Mouse (Mus musculus) intestine, embryonic 14.5 days (tissue): ENCODE measurements around the gene Rbl2. TPM values are rescaled to one million over a fixed set of nuclear protein-coding genes. Genes with fewer than 3 reads are reported as not detected.

Source experiments
- ATAC-seq: fragments of 200-750 bp; cut with Nextera tagmentation; replicated peaks from 2 replicates; pipeline ENCODE4 v1.8.0; 2017; ENCODE audit warnings: low read depth, moderate number of reproducible peaks, moderate TSS enrichment, moderate library complexity; ENCODE audit not compliant: low FRiP score, low TSS enrichment
- DNase-seq: peaks from one replicate; pipeline ENCODE4 v3.0.0-alpha.2; 2018; ENCODE audit warnings: low spot score
- H3K27ac ChIP-seq: fragments of 300-500 bp; sonication (generic); 2 replicates; pipeline ENCODE4 v1.5.1; 2014; ENCODE audit warnings: low read depth, mild to moderate bottlenecking, control low read depth
- H3K27me3 ChIP-seq: fragments of 300-500 bp; sonication (generic); replicated peaks from 2 replicates; pipeline ENCODE4 v1.6.1; 2014; ENCODE audit warnings: low read length, control low read depth; ENCODE audit not compliant: control insufficient read depth, insufficient read depth
- H3K36me3 ChIP-seq: fragments of 300-500 bp; sonication (generic); 2 replicates; pipeline ENCODE4 v1.6.1; 2014; ENCODE audit warnings: low read length, control low read depth; ENCODE audit not compliant: control insufficient read depth, insufficient read depth
- H3K4me1 ChIP-seq: fragments of 300-500 bp; sonication (generic); replicated peaks from 2 replicates; pipeline ENCODE4 v1.6.1; 2014; ENCODE audit warnings: low read length, control low read depth, mixed read lengths; ENCODE audit not compliant: control insufficient read depth, insufficient read depth
- H3K4me2 ChIP-seq: fragments of 300-500 bp; sonication (generic); 2 replicates; pipeline ENCODE4 v1.6.1; 2014; ENCODE audit warnings: low read length
- H3K4me3 ChIP-seq: fragments of 300-500 bp; sonication (generic); 2 replicates; pipeline ENCODE4 v1.5.1; 2014; ENCODE audit warnings: low read depth, low read length, control low read depth, mixed read lengths
- H3K9ac ChIP-seq: fragments of 300-500 bp; sonication (generic); 2 replicates; pipeline ENCODE4 v1.6.1; 2014; ENCODE audit warnings: mild to moderate bottlenecking, low read length
- H3K9me3 ChIP-seq: fragments of 300-500 bp; sonication (generic); 2 replicates; pipeline ENCODE4 v1.6.1; 2016; ENCODE audit warnings: low read length, control low read depth; ENCODE audit not compliant: control insufficient read depth
- WGBS: fragments of 180-500 bp; shearing (Covaris S2); extraction: QIAGEN DNeasy Blood & Tissue Kit; methylation state at CpG from one replicate; pipeline ENCODE4 v1.1.7; 2014; 5-methylcytosine and 5-hydroxymethylcytosine counted together
- polyA plus RNA-seq: library from polyadenylated mRNA; unstranded; fragments of >200 nt; fragmentation: Nextera tagmentation; extraction: Ambion mirVana; gene quantifications from 2 replicates; pipeline ENCODE4 v1.2.1, GENCODE M21; 2014

Gene Rbl2
- polyA plus RNA-seq, 1 experiment from 2014 or later, result 17.2 TPM

GRCm38 (mm10) chr8:91082428-91082827, 12.6 kb downstream of the Rbl2 start:
- H3K27me3 ChIP-seq, result no peaks in the 10 kb centered on the region
- no peak overlapping the region for H3K4me2 ChIP-seq
- peaks cover 47% of the 10 kb centered on the region for H3K36me3 ChIP-seq
- H3K4me3 ChIP-seq, result no peak overlapping the region
- ATAC-seq, result no peak; the same call in 1 of the 2 replicates
- no peak overlapping the region for H3K9ac ChIP-seq
- WGBS, result 91% methylated on average over 12 of the region's 12 CpGs
- no peak for DNase-seq
- H3K9me3 ChIP-seq, result no peaks in the 10 kb centered on the region
- H3K27ac ChIP-seq, result no peak overlapping the region
- no peaks in the 10 kb centered on the region for H3K4me1 ChIP-seq

DNA sequence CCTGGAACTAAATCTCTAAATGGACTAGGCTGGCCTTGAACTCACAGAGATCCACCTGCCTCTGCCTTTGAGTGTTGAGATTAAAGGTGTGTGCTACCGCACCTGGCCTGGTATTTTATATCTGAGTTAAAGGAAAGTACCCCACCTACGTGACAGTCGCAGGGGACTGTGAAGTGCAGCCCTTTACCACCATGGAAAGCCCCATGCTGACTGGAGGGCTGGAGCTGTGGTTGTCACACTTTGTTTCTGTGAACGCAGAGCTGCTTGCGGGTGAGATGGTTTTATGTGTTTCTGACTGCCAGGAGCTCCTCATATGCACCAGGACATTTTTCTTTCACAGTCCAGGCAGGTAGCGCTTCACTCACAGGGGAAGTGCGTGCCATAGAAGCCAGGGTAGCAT, 18.6 kb downstream of the Rbl2 start:
- ATAC-seq (no peak), DNase-seq (no peak)
- Histone ChIP-seq H3K4me3 (no peak overlapping the region), H3K27me3 (no peaks in the 10 kb centered on the region), H3K4me2 (no peak overlapping the region), H3K9me3 (no peaks in the 10 kb centered on the region), H3K4me1 (no peaks in the 10 kb centered on the region), H3K9ac (no peak overlapping the region), H3K36me3 (peaks cover 57% of the 10 kb centered on the region), H3K27ac (no peak overlapping the region)
- 91% methylated on average over 7 of the region's 7 CpGs for WGBS

DNA sequence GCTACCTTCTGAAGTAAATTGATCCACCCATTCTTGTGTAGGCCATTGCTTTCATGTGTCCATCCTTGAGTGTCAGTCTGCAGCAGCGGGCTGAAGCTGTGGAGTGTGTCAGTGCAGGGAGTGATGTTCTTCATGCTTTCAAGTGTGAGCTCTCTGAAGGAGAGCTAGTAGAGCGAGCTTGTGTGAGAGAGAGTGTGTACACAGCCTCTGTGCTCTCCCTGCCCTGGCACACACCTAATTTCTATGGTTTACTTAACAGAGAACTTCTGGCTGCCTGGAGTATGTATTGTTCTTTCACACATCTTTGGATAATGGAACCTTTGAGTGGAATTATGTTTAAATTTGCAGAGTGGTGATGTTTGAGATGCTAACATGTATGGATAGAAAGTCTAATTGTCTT, 19.7 kb downstream of the Rbl2 start:
- Histone ChIP-seq H3K4me1 (no peaks in the 10 kb centered on the region), H3K4me2 (no peak overlapping the region), H3K4me3 (no peak overlapping the region), H3K9ac (no peak overlapping the region), H3K9me3 (no peaks in the 10 kb centered on the region), H3K27ac (no peak overlapping the region), H3K27me3 (no peaks in the 10 kb centered on the region), H3K36me3 (peaks cover 57% of the 10 kb centered on the region)
- no peak for ATAC-seq
- 88% methylated on average over 2 of the region's 2 CpGs for WGBS
- no peak for DNase-seq

GRCm38 (mm10) chr8:91094135-91094534, 24.3 kb downstream of the Rbl2 start:
- H3K4me3 ChIP-seq, result no peak overlapping the region
- no peak for DNase-seq
- no peak overlapping the region for H3K9ac ChIP-seq
- H3K9me3 ChIP-seq, result no peaks in the 10 kb centered on the region
- peaks cover 51% of the 10 kb centered on the region for H3K36me3 ChIP-seq
- no peak for ATAC-seq
- no peaks in the 10 kb centered on the region for H3K27me3 ChIP-seq
- WGBS, result 72% methylated on average over 5 of the region's 5 CpGs
- H3K4me2 ChIP-seq, result no peak overlapping the region
- H3K27ac ChIP-seq, result no peak overlapping the region
- no peaks in the 10 kb centered on the region for H3K4me1 ChIP-seq

GRCm38 (mm10) chr8:91098106-91098505, 28.2 kb downstream of the Rbl2 start:
- Histone ChIP-seq H3K4me3 (no peak overlapping the region), H3K4me2 (no peak overlapping the region), H3K27me3 (no peaks in the 10 kb centered on the region), H3K9me3 (no peaks in the 10 kb centered on the region), H3K27ac (no peak overlapping the region), H3K4me1 (no peaks in the 10 kb centered on the region), H3K9ac (no peak overlapping the region), H3K36me3 (peaks cover 42% of the 10 kb centered on the region; the same call in 1 of the 2 replicates)
- 90% methylated on average over 6 of the region's 6 CpGs for WGBS
- ATAC-seq, result no peak
- DNase-seq, result no peak

GRCm38 (mm10) chr8:91106271-91106670, 36.4 kb downstream of the Rbl2 start:
- Histone ChIP-seq H3K4me2 (no peak overlapping the region), H3K4me3 (no peak overlapping the region), H3K9me3 (no peaks in the 10 kb centered on the region), H3K9ac (no peak overlapping the region), H3K36me3 (peaks cover 39% of the 10 kb centered on the region), H3K27me3 (no peaks in the 10 kb centered on the region), H3K27ac (no peak overlapping the region), H3K4me1 (no peaks in the 10 kb centered on the region)
- ATAC-seq, result no peak
- WGBS, result 89% methylated on average over 12 of the region's 12 CpGs
- no peak for DNase-seq

- 89% methylated on average over 5 of the region's 5 CpGs for whole genome bisulfite sequencing
- no peaks in the 10 kb centered on the region for H3K27me3 ChIP-seq
- no peak overlapping the region for H3K9ac ChIP-seq
- DNase-seq, result no peak
- ATAC-seq, result no peak
- no peaks in the 10 kb centered on the region for H3K9me3 ChIP-seq
- no peaks in the 10 kb centered on the region for H3K4me1 ChIP-seq
- no peak overlapping the region for H3K27ac ChIP-seq
- no peak overlapping the region for H3K4me2 ChIP-seq
- peaks cover 57% of the 10 kb centered on the region for H3K36me3 ChIP-seq
- H3K4me3 ChIP-seq, result no peak overlapping the region
Observed at GRCm38 (mm10) chr8:91111868-91112477, 42.1 kb downstream of the Rbl2 start.

DNA sequence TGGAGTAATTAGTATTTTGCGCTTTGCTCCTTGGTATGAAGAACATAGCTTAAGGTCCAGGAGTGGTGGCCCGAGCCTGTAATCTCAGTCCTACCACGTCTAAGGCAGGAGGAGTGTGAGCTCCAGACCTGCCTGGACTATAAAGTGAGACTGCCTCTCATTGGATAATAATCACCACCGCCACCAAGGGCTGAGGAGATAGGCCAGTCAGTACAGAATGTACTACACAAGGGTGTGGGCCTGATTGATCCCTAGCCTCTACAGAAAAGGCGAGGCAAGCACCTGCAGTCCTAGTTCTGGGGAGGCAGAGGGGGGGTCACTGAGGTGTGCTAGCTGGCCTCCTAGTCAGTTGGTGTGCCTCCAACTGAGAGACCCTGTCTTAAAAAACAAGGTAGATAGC, 44.6 kb downstream of the Rbl2 start:
- H3K9me3 ChIP-seq, result no peaks in the 10 kb centered on the region
- ATAC-seq (no peak), DNase-seq (no peak)
- no peak overlapping the region for H3K4me3 ChIP-seq
- WGBS, result 87% methylated on average over 5 of the region's 5 CpGs
- peaks cover 67% of the 10 kb centered on the region for H3K36me3 ChIP-seq
- no peaks in the 10 kb centered on the region for H3K27me3 ChIP-seq
- H3K4me2 ChIP-seq, result no peak overlapping the region
- H3K9ac ChIP-seq, result no peak overlapping the region
- H3K4me1 ChIP-seq, result no peaks in the 10 kb centered on the region
- no peak overlapping the region for H3K27ac ChIP-seq

GRCm38 (mm10) chr8:91114910-91115309, 45.1 kb downstream of the Rbl2 start:
- ATAC-seq, result no peak

More at GRCm38 (mm10) chr8:91114910-91115309, 45.1 kb downstream of the Rbl2 start:
- Histone ChIP-seq H3K36me3 (peaks cover 71% of the 10 kb centered on the region), H3K27ac (no peak overlapping the region), H3K4me2 (no peak overlapping the region), H3K27me3 (no peaks in the 10 kb centered on the region), H3K9me3 (no peaks in the 10 kb centered on the region), H3K4me3 (no peak overlapping the region), H3K9ac (no peak overlapping the region), H3K4me1 (no peaks in the 10 kb centered on the region)
- no peak for DNase-seq
- 68% methylated on average over 11 of the region's 11 CpGs for WGBS
